Mouse (Mus musculus) small intestine, adult 2 months (tissue): Measurements from ENCODE around the gene Hmgb1.
"Not testable (repeated sequence)": the region's sequence is repeated elsewhere in the genome, so short reads cannot be mapped to it uniquely, and the experiment has no call there.

Source experiments
- CTCF ChIP-seq: fragments of 200-500 bp; IDR thresholded peaks from 2 replicates; pipeline ENCODE4 v1.5.1; 2012; ENCODE audit warnings: low read depth, mild to moderate bottlenecking, control low read depth, inconsistent platforms, low read length, moderate library complexity, mixed read lengths; ENCODE audit not compliant: insufficient replicate concordance, insufficient read length; ENCODE audit errors: extremely low read depth
- POLR2A ChIP-seq: fragments of 200-500 bp; IDR thresholded peaks from 2 replicates; pipeline ENCODE4 v1.6.1; 2012; ENCODE audit warnings: low read depth, mild to moderate bottlenecking, control low read depth, inconsistent platforms, low read length, moderate library complexity

- not testable (repeated sequence) for TF ChIP-seq CTCF, POLR2A
These were observed 43.1 kb downstream of the Hmgb1 start for GRCm38 (mm10) chr5:149141155-149141554.
